Mouse (Mus musculus): ENCODE measurements around the gene Ap1b1.
A peak's percentile ranks its signal among the peaks of the same experiment; 100 is the strongest.

Ap1b1 gene

DNA sequence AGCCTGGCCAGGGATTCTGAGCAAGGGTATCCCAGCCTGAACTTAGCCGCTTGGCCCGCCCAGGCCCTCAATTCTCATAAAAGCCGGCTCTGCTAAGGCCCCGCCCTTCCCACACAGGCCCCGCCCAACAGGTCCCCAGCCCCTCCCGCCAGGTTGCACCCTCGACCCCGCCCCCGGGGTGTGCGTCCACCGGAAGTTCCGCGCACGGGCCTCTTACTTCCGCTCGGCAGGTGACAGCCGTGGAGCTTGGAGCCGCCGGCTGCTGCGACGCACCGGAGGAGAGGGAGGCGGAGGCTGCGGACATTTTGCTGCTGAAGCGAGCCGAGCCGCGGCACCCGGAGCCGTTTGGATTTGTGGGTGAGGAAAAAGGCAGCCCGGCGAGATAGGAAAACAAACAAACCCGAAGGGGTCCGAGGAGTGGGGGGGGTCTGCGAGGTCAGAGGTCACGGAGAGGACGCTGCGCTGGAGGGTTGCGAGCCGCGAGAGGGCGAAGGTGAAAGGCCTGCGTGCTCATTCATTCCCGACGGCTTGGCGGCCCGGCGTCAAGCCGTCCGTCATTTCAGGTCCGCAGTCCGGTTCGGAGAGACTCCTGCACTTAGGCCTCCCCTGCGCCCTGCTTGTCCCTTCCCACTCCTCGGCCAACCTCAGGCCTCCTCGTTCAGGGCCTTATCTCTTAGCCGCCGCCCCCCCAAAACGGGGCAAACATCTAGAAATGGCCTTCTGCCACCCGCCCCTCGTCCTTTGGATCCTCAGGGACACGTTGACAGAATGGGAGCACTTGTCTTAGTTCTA lies at the start of gene Ap1b1:
TSS of gene Ap1b1 (plus strand) at position 130 of the 792 bp plus-strand sequence.
- DNase-seq (ENCODE audit: low spot score in 2 of 2) = peak; percentile 93 to 98

DNA sequence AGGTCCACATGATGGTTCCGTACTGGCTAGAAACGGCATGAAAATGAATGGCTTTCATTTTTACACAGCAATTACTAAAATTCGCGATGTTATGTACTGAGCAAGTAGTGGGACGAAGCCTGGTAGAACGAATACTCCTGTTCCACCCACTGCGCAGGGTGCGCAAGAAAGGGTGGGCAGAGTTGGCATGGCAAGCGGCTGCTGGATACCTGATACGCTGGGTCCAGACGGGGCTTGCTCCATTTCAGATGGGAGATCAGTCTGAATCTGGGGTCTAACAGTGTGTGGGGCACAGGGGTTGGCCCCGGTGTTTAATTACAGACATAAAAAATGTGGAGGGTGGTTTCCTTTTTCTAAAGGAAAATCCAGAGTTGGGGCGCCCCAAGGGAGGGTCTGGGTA lies 40.1 kb upstream of the Ap1b1 start:
- no peak for DNase-seq (ENCODE audit: low spot score in 2 of 2)

DNA sequence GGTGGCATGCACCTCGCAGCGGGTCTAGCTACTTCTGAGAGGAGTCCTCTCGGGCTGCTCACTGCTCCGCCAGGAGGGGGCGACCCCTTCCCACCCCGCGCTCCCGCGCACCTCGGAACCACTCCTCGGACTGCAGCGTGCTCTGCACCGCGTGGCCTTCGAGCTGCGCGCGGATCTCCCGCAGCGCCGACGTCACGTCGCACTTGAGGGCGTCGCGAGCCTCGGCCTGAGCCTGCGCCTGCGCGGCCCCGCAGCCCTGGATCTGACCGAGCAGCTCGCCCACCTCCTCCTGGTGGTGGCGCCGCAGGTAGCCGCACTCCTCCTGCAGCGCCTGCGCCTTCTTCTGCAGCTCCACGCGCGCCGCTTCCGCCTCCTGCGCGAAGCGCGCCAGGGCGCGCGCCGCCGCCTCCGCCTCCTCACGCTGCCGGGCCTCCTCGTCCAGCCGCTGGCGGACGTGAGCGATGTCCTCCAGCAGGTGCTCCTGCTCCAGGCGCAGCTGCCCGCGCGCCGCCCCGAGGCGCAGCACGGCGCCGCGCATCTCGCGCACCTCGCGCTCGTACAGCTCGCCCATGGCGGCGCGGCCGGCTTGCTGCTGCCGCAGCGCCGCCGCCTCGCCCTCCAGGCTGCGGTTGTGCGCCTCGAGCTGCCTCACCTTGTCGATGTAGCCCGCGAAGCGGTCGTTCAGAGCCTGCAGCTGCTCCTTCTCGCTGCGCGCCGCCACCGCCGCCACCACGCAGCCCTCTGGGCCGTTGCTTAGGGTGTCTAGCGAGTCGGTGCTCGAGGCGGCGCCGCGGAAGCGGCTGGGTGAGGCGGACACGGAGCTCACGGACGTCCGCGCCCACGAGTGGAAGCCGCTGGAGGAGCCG lies 39.4 kb upstream of the Ap1b1 start:
- DNase-seq (ENCODE audit: low spot score in 2 of 2) = peak; percentile 32 to 56

DNA sequence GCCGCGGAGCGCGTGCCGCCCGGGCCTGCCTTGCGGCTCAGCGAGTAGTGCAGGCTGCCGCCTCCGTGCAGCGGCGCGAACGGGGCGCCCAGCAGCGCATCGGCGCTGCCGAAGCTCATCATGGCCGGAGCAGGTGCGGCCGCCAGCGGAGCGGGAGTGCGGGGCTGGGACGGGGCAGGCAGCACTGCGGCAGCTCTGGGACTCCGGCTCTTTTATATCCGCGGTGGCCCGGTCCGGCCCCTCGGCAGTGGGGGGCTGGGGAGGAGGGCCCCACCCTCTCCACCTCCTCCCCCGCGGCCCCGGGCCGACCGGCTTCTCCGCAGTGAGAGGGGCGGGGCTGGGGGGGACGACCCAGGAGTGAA lies 38.8 kb upstream of the Ap1b1 start, which contains the start of gene Nefh:
TSS of gene Nefh (minus strand) at position 252 of the 362 bp plus-strand sequence.
- no peak for DNase-seq (ENCODE audit: low spot score in 2 of 2)

DNA sequence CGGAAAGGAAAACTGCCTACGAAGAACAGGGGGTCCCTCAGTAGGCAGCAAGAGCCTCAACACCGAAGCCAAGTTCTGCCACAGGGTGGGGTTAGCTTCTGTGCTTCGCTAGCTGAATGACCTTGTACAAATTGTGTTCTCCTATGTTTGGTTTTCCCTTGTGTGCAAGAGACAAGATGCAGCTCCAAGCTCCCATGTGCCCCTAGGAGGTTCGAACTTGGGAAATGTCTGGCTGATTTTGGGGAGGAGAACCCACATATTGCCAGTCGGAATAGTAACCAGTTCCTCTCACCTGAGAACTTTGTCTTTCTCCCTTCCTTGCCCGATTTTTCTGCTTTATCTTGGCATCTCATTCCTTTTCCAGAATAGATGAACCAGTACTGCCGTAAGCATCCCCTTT lies 37.8 kb upstream of the Ap1b1 start:
- no peak for DNase-seq (ENCODE audit: low spot score in 2 of 2)

DNA sequence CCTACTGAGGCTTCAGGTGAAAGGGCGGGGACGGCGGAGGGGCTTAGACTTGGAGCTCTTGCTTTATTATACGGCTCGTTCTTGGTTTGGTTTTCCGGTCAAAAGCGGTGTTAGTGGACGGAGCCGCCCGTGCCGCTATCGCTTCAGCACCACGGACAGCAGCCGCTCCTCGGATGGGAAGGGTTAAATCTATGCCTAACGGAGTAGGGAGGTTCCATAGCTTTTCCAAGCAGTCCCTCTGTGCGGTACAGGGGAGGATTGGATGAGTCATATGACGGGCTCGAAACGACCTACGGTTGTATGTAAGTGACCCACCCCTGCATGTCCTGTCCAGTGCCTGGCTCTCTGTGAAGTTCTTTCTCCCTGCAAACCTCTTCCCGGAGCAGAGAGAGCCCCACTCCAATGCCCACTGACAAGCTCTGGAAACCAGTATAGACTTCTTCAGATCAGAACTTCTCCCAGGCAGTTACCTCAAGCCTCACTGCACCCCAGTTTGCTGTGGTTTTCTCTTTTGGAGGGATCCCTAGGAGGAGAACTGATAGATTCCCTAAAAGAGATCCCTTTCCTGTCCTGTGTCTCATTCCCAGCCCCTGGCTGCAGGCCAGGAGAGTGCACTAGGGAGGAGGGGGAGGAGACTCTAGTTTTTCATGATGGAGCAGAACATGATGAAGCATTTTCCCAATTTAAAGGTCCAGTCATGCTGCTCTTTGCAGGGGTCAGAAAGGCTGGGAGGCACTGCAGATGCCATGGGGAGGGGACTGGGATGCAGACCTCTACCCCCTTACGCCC lies 37.2 kb upstream of the Ap1b1 start:
- DNase-seq (ENCODE audit: low spot score in 2 of 2) = peak in 1 of 2 experiments; percentile 61

DNA sequence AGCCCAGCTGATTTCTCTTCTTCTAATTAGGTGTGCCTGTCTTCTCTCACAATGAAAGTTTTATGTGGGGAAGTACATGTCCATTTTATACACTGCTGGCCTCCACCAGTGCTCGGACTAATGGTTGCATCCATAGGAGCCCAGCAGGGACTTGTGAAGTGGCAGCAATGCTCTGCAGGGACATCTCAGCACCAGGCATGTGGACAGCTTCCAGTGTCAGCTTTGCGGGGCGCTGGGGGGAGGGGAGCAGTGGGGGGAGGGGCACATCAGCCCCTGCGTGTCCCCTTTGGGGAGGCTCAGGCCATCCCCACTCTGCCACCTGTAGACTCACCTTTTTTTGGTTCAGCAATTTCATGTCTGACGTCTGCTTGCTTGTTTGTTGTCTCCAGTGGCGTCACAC lies 33.2 kb upstream of the Ap1b1 start:
- no peak for DNase-seq (ENCODE audit: low spot score in 2 of 2)

DNA sequence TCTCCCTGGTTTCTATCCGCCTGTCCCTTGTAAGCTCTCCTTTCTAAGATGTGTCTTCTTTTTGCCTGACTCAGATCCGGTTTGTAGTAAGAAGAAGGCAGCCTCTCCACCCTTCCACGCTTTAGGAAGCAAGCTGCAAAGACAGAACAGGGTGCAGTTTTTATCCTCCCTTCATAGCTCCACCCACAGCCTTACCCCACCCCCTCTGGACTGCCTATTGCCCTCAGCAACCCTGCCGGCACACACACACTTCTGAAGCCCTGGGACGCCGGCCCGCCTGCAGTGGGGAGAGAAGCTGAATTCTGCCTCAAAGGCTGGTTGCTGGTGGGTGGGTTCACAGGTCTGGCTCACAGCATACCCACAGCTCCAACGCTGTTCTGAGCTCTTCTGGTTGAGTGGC lies 32.7 kb upstream of the Ap1b1 start:
- no peak for DNase-seq (ENCODE audit: low spot score in 2 of 2)

DNA sequence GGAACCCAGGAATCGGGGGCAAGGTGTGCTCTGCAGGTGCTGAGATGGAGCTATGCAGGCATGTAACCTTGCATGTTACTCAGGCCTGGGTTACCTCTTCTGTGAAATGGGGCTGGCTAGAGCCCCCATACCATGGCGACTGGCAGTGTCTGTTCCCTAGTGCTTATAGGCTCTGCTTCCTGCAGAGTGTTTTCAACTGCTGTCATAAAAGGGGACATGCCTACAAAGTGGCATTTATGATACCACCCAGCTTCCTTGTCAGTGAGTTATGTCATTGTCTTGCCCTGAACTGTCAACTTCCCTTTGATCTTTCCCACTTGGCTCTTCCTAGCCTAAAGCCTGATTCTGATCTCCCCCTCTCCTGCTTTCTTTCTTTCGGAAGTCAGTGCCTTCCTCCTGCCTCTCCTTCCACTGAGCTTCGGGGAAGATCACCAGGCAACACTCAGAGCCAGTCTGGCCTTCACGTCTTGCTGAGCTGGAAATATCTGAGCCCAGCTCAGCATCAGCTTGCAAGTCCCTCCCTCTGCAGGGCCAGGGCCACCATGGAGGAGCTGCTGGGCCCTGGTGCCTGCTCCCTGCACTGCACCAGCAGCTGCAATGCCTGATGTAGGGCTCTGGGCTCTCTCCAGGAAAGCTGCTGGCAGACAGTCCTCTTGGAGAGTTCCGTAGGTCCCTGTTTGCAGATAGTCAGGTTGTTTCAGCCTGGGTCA lies 23.4 kb upstream of the Ap1b1 start:
- DNase-seq (ENCODE audit: low spot score in 2 of 2) = no peak

DNA sequence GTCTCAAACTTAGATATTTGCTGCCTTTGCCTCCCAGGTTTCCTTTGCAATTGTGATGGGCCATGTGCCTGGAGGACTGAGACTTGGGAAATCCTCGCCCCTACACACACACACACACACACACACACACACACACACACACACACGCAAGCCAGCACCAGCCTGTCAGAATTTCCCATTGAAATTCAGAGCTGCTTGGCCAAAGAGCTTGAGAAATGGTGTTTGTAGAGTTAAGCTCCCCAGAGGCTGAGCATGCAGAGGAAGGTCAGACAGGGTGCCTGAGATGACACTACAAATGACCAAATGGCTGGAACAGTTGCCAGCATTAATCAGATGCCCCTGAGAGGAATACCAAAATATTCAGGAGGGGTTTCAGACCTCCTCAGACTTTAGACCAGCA lies 20.3 kb upstream of the Ap1b1 start:
- no peak for DNase-seq (ENCODE audit: low spot score in 2 of 2)

DNA sequence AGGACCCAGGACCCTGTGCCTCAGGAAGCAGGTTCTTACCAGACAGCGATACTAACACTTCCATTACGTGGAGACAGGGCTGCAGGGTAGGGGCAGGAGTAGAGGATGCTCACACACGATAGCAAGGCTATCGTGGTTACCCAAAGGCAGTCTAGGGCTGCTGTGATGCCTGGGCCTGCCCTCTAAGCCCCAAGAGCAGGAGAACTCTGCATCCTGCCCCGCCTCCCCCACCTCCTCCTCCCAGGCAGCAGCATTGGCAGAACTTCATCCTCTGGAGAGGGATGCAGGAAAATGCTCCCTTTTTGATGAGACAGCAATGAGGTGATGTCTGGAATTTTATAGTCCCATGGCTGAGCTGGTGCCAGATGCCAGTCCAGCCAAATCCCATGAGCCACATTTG lies 19.7 kb upstream of the Ap1b1 start:
- DNase-seq (ENCODE audit: low spot score in 2 of 2) = no peak

DNA sequence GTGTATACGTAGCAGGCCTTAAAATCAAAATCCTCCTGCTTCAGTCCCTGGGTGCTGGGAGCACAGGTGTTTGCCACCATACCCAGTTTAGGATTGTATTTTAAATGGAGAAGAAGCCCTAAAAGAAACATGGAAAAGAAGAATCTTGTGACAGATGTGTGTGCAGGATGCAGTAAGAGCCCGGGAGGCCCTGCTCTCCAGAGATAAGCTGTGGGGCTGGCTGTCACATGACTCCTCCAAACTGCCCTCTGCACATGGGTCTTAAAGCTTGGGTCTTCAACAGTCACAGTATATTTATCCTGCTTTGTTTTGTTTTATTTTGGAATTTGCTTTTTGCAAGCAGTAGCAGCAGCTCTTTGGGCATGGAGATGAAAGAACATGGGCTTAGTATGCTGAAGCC lies 19.1 kb upstream of the Ap1b1 start:
- peak in 1 of 2 experiments; percentile 47 for DNase-seq (ENCODE audit: low spot score in 2 of 2)

DNA sequence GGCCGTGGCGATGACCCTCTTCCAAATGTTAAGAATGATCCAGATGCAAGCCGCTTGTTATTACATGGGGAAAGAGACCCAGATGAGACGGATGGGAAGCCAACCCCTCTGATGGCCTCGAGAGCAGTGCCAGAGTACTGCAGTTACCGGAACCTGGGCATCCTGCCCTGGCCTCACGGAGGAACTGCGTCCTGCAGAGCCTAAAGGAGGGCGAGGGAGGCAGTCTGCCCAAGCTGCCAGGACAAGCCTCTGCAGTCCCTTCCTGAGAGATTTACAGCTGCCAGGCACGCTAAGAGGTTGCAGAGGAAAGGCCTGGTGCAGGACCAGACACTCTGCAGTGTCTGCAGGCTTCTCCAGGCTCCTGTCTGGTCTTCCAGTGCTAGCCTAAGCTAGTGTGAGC lies 18.2 kb upstream of the Ap1b1 start:
- no peak for DNase-seq (ENCODE audit: low spot score in 2 of 2)

DNA sequence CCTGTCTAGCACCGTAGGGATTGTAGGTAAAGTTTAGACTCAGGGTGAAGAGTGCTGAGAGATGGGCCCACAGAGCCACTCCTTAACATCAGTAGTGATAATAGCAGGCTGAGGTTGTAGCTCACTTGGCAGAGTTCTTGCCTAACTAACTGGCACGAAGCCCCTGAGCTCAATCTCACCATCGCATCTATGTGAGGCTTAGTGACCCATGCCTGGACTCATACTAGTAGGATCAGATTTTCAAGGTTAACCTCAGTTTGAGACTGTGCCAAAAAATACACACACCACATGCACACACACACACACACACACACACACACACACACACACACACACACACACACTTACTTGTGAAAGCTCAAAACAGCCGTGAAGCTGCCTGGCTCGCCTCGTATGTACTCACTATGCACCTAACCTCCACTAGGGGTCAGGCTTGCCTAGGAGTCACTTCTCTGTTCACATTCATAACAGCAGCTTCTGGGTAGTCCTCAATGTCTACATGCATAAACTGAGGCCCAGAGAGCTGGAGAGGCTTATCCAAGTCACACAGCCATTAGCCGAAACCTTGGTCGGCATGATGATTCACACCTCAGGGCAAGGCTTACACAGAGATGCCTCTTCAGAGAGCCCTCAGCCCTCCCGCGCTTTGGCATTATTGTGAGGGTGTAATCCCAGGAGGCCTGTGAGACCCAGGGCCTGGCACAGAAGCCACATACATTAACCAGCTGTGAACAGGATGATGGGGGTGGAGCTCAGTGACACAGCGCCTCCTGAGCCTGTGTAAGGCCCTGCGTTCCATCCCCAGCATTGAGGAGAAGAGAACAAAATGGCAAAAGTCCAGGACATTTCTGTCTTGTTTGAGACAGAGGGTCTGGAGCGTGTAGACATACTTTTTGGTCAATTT lies 13.4 kb upstream of the Ap1b1 start:
- peak; percentile 61 to 78 for DNase-seq (ENCODE audit: low spot score in 2 of 2)

DNA sequence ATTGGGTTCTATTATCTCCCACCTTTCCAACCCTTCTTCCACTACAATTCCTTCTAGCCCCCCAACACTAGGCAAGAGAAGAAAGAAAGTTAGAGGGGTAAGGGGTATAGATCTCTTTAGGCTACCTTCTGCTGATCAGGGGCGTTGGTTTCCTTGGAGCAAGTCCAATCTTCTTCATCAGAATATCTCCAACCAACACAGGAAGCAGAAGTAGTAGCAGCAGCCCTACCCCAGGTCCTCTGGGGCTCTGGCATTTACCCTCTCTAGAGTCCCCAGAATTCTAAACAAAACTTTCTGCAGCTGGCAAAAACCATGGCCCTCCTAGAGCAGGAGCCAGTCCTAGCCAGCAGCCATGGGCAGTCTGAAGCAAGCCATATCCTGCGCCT lies 12.8 kb upstream of the Ap1b1 start:
- no peak for DNase-seq (ENCODE audit: low spot score in 2 of 2)

DNA sequence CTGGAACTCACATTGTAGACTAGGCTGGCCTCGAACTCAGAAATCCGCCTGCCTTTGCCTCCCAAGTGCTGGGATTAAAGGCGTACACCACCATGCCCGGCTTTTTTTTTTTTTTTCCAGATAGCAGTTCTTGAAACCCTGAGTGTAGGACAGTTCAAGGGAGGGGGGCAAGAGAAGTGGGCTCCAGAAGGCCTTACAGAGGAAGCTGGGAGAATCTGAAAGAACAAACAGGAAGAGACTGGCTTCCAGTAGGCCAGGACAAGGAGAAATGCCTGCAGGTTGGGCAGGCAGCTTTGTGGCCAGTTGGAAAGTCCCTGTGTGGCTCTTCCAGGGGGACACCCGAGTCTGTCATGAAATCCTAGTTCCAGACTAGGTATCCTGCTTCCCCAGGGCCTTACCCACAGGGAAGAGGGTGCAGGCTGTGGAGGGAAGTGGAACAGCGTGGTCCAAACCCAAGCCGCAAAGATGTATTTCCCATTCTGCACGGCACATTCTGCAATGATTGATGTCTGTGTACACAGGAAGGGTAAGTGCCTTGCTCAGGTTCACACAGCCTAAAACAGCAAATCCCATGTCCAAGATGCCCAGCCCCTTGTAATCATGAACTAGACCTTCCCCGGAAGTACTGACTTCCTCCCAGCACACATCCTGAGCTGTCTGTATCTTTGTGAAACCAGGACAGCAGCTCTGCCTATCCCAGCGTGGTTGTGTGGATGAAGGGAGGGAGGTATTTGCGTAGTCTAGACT lies 12.1 kb upstream of the Ap1b1 start:
- no peak for DNase-seq (ENCODE audit: low spot score in 2 of 2)

DNA sequence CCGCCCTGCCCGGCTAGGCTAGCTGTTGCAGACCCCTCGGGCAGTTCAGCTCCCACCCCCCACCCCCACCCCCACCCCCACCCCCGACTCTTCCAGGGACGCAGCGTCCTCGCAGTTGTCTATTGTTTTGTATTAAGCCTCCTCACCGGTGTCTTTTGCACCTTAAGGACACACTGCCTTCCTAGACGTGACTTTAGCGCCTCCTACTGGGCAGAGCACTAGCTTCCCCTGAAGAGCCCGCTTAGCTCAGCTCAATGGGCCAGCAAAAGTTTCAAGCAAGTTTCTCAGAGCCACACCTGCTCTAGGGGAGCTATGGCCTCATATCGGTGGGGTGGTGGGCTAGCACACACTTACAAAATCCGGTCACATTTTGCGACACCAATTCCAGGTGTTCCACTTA lies 11.0 kb upstream of the Ap1b1 start:
- DNase-seq (ENCODE audit: low spot score in 2 of 2) = peak; percentile 74 to 89

DNA sequence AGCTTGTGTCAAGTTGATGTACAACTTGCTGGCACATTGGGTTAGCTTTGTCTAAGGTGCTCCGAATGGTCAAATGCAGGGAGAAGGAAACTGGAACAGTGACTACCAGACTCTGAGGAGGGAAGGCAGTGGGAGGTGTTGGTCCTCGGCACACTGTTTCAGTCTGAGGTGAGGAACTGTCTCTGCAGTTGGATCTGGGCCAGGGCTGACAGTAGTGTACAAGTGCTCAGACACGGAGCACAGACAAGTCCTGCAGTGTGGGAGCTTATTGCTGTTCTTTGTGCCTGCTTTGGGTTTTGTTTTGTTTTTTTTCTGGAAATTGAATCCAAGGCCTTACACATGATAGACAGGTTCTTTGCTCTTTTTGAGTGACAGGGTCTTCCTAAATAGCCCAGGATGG lies 3.6 kb upstream of the Ap1b1 start:
- no peak for DNase-seq (ENCODE audit: low spot score in 2 of 2)

DNA sequence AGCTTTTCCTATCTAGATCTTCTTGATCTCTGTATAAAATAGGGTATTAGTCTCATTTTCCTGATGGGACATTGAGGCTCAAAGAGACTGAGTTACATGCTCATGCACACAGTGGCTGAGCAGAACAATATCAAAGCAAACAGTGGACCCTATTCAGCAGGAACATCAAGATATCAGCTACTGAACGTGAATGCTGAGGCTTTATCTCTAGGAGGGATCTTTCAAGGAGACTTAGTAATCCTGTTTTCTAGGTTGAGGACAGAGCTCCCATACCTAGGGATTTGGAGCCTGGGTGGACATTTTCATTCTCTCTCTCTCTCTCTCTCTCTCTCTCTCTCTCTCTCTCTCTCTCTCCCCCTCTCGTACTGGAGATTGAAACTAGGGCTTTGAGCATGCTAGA lies 3.1 kb upstream of the Ap1b1 start:
- DNase-seq (ENCODE audit: low spot score in 2 of 2) = no peak

DNA sequence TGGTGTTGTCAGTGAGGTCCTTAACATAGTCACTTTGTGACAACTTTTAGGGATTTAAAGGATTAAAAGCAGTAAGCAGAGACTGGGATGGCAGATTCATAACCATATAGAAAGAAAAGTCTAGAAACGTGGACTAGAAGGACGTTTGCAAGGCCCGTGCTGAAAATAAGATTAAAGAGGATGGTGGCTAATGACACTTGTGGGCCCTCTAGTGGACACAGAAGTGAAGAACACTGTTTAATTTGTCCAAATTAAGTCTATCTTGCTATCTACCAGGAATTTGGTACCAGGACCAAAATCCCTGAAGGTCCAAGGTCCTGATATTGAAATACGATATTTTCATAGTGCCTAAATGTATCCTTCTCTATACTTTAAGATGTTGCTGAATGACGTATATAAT lies 2.4 kb upstream of the Ap1b1 start:
- DNase-seq (ENCODE audit: low spot score in 2 of 2) = no peak
